Mouse (Mus musculus): ENCODE results near the gene Stambpl1. TPM values are rescaled to one million over a fixed set of nuclear protein-coding genes. Genes with fewer than 3 reads are reported as not detected.

Gene Stambpl1
- 10 to 100 TPM; 22.5 to 23.4 TPM for total RNA-seq (2021)
- long read RNA-seq, experiment 1, transcript Stambpl1-201 (11 exons, 2,024 nt): major isoform, 18 of 31 reads
- long read RNA-seq, experiment 1, partial matches to known transcripts: 0 of 31 reads
- long read RNA-seq, experiment 1, other reads (novel, unspliced or antisense): 13 of 31 reads
- long read RNA-seq, experiment 2, transcript Stambpl1-201 (11 exons, 2,024 nt): major isoform, 15 of 27 reads
- long read RNA-seq, experiment 2, partial matches to known transcripts: 0 of 27 reads
- long read RNA-seq, experiment 2, other reads (novel, unspliced or antisense): 12 of 27 reads

DNA sequence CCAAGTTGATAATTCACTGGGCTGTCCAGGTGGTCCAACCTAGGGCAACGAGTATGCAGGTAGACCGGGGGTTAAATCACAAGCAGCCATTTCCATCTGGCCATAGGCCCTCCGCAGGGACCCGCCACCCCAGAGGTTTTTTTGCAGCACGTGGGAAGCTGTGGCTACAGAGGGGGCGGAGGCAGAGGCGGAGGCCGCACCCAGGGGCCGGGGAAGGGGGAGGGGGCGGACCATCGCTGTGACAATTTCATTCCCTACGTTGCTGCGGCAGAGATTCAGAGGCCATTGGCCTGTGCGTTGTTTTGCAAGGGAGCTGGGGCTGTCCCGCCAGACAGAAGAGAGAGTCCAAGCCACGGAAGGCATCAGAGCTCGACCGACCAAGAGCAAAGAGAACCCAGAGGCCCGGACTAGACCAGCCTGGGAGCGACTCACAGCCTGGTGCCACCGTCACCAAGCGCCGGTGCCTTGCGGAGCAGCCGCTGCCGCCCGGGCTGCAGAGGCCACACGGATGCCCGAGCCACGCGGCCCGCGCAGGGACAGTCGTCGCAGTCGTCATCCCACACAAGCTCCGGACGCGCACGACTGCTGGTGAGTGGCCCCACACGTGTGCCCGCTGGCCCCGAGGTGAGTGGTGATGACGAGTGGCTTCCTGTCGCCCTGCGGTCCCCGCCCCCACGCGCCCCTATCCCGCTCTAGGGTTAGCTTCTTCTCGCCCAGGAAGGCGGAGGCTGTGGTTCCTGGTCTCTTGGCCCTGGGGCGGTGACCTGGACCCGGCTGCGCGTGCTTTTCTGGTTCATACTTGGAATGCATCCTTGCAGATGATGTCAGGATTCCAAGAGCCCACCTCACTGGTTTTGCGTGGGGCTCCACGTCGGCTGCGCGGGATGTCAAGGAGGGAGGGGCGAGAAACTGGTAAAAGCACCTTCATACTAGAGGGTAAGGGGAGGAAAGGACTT lies at the start of gene Stambpl1:
Stambpl1 (plus strand) TSS at position 222 of the 956 bp plus-strand sequence.
- peak; percentile 61 to 72 for DNase-seq (ENCODE audit: low spot score in 2 of 2)

DNA sequence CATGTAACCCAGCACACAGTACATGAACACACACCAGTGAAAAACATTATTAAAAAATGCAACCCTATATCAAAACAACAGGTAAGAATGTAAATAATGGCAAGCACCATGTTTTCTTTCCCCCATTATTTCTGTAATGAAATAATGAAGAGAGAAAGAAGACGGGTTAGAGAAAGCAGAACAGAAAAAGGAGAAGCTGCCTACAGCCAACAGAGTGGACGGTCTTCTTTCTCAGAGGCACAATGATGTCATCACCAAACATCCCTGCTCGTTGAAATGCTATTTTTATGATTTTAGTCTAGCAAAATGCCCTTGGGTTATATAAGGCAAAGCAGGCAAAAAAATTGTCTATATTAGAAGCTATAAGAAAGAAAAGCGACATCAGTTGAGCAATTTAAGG lies 43.6 kb upstream of the Stambpl1 start:
- DNase-seq (ENCODE audit: low spot score in 2 of 2): no peak

DNA sequence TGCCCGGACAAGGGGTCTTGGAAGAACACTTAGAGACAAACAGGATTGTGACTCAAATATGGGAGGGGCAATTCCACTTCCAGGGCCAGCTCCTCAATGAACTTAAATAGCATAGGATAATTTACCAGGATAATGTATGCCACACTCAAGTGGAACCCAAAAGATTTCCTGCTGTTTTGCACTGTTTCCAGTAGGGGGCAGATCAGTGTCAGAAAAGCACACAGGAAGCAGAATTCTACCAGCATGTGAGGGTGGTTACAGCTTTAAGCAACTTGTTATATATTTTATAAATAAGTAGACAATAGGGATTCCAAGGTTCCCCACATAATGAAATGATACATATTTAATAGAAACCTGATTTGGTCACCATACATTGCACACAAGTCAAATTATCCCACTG lies 40.1 kb upstream of the Stambpl1 start:
- peak in 1 of 2 experiments; percentile 3 for DNase-seq (ENCODE audit: low spot score in 2 of 2)

DNA sequence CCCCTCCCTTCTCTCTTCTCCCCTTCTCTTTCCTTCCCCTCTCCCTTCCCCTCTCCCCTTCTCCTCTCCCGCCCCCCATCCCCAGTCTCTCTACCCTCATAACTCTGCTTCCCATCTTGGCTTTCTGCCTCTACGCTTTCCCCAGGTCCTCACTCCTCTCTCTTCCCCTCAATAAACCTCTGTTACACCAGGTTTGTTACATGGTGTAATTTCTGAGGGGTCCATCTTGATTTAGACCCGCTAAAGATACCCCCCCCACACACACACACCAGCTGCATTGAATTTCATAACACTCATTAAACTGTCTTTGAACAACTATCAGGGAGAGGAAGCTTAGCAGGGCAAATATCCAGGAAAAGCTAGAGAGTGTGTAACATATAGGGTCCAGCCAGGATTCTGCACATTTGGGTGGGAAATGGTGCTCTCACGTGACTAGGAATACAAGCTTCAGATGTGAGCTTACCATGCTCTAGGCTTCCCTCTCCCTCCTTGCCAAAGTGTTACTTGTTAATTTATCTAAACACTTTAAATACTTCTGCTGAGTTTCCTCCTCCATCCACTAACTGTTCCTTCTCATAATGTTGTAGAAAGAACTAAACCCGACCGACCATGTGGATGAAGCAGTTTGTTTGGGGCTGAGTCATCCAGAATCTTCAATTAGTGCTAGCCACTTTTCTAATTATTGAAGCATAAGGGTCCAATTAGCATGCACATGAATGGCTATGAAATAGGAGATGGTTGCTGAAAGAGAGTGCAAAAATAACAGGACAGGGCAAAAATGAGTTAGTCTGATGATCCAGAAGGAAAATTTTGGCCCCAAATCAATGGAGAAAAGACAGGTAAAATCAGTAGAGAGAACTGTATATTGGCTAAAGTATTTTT lies 38.5 kb upstream of the Stambpl1 start:
- no peak for DNase-seq (ENCODE audit: low spot score in 2 of 2)

DNA sequence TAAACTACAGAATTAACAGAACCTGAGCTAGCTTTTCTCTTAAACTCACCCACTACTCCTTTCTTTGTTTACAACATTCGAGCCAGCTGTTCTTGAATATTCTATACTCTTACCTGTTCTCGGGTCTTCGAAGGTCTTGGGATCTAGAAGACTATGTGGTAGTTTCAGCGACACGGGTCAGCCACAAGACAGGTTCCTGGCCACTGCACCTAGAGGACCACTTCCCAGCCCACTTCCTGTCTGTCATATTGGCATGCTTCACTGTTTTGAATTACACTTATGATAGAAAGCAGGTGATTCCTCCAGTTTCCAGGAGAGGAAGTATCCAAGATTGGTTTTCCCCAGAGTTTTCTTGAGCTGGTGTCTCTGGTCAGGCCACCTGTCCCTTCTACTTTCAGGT lies 29.3 kb upstream of the Stambpl1 start:
- DNase-seq (ENCODE audit: low spot score in 2 of 2): no peak

DNA sequence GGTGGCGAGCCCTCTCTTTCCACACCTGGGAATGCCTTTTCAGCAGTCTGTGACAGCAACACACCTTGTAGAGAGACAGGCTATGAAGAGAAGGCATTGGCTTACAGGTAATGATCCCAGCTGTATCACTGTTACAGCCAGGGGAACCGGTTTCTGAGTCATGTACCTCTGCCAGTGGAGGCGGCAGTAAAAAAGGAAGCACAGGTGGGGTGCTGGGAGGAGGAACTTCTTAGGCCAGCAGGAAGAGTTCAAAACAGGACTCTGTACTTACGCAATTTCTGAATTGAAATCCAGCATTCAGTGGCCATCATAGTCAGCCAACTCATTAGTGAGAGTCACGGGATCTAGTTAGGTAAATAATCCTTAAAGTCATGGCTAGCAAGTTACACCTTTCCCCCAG lies 26.1 kb upstream of the Stambpl1 start, which contains the start of gene Ankrd22:
Ankrd22 (minus strand) TSS at position 163 of the 400 bp plus-strand sequence.
- no peak for DNase-seq (ENCODE audit: low spot score in 2 of 2)

DNA sequence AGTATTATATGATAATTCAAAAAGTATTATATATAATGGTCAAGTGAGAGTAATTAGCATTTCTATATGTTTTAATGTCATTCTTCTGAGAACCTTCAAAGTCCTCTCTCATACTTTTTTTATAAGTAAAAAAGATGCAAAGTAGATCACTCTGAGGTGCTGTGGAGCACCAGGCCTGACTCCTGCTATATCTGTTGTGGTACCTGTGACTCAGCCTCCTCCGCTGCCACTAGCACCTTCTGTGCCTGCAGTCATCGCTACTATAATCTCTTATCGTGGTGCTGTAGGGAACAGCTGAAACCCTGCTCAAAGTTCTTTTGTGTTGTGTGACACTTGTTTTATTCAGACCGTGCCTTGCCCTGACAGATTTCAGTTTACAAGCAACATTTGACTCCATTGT lies 25.6 kb upstream of the Stambpl1 start:
- DNase-seq (ENCODE audit: low spot score in 2 of 2): no peak

DNA sequence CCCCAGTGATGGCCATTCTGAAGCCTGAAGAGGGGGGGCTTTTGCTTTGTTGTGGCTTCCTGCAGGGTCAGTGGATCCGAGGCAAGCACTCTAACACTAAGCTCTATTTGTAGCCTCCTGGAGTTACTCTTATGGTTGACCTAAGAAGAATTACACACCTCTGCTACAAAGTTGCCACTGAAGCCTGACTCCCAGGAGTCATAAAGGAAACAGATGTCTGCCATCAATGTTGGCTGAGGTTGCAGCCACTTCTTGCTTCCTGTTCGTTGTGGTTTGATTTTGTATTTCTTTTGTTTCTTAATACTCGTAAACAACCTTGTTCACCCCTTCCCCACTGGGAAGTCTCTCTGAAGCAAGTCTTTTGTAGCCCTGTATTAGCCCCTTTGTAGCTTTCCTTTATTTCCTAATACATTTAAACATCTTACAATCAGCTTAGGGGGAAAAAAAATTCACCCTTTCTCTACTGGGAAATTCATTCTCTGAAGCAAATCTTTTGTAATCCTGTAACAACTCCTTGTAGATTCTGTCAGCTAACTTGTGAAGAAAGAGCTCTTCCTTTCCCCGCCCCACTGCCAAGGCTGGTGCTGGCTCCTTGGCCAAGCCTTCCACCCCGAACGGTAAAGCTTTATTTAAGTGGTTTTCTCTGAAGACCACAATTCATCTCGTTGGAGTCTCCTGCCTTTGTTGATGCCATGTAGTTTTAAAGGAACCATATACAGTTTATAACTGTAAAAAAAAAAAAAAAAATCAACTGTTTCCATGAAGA lies 23.9 kb upstream of the Stambpl1 start:
- no peak for DNase-seq (ENCODE audit: low spot score in 2 of 2)

DNA sequence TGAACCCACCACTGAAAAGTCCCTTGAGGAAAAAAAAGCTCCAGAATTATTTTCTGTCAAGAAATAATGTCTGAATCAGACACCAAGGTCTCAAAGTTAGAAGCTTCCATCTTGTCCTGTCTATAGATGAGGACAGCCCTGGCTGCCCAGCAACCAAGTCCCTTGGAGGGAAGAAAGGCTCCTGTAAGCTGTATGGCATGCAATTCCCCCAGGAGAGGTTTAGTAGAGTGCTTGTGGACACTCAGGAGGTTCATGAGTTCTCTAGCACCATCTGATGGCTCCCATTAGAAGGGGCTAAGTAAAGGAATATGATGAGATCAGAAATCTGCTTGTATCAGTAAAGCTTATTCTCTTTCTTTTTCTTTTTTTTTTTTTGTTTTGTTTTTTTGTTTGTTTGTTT lies 22.9 kb upstream of the Stambpl1 start:
- no peak for DNase-seq (ENCODE audit: low spot score in 2 of 2)

DNA sequence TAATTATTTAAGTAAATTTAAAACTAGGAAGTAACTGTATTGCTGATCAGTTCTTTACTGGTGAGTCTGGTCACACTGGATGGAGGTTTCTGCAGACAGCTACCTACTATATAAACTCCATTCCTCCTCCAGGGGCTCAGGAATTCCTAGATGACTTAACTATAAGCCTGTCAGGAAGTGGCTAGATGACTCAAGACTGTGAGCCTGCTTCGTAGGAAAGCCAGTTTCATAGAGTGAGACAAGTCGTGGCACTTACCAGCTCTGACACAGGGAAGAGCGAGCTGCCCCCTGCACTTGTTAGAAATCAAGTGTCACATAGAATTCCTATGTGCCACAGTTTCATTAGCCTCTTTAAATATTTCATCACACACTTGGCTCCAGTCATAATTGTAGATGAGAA lies 20.9 kb upstream of the Stambpl1 start:
- no peak for DNase-seq (ENCODE audit: low spot score in 2 of 2)

DNA sequence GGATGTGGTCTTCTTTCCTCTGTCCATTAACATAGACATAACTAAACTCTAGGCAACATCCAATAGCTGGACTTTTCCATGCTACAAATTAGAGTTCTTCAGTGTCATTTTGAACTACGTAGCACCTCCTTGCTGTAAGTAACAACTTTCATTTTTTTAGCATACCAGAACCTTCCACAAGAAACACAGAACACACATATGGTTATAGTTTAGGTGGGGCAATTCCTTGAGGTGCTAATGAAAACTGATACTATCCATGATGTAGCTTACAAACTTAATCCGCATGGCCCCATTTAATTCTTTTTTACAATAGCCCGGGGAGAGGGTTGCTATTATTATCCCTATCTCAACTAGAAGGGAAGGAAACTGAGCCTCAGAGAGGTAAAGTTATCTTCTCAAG lies 18.0 kb upstream of the Stambpl1 start:
- DNase-seq (ENCODE audit: low spot score in 2 of 2): no peak

DNA sequence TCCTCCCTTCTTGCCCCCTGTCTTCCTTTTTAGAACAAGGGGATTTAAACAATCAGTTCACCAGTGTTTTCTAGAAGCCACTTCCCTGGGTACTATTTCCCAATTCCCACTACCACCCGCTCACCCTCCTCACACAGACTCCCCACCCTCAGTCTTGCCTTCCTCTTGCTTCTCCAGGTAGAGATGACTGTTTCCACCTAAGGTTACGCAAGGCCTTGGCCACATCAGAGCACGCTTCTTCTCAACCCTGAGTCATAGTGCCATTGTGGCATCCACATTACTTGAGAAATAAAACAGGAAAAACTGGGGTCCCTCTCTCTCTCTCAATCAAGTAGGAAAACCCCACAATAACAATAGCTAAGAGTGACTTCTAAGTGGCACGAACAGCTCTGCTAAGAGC lies 12.9 kb upstream of the Stambpl1 start:
- no peak for DNase-seq (ENCODE audit: low spot score in 2 of 2)

DNA sequence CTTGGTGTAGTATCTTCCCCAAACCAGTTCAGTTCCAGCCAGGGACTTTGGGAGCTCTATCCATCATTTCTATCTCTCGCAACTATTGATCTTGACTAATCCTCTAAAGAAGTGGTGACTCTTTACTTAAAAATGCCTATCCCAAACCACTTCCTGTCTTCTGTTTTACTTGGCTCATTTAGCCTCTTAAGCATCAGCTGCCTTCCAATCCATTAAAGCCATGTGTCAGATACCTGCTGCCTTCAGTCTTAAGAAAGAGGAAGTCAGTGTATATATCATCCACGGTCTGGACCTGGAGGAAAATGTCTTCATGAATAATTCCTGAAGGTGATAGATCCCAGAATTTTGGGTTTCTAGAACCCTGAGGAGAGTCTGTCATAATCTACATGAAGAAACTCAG lies 11.7 kb upstream of the Stambpl1 start:
- no peak for DNase-seq (ENCODE audit: low spot score in 2 of 2)

DNA sequence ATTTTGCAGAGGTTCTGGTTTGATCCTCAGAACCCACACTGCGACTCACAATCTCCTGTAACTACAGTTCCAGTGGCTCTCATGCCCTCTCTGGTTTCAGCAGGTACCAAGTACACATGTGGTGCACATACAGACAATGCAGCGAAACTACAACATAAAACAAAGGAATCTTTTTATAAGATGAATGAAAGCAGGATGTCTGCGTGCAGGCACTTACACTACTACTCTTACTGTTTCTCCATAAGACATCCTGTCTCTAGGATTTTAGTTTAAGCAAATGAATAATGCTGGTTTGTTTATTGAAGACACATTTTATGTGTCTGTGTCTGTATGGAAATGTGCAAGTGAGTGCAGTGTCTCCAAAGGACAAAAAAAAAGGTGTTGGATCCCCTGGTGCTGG lies 10.8 kb upstream of the Stambpl1 start:
- no peak for DNase-seq (ENCODE audit: low spot score in 2 of 2)

DNA sequence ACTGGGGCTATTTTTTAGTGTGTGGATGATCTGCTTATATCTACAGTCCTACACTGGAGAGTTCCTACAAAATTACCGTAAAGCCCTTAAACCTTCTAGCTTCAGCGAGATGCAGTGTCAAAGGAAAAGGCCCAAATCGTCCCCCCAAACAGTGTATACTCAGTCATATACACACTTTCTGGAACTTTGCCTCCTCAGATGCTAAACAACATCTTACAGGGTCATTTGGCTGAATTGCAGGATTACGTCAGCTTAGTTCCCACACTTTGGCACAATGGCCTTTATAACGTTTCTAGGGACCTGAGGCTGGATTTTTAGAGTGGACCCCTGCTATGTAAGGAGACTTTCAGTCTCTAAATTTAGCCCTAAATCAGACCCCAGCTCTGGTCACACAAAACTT lies 9.5 kb upstream of the Stambpl1 start:
- DNase-seq (ENCODE audit: low spot score in 2 of 2): no peak

DNA sequence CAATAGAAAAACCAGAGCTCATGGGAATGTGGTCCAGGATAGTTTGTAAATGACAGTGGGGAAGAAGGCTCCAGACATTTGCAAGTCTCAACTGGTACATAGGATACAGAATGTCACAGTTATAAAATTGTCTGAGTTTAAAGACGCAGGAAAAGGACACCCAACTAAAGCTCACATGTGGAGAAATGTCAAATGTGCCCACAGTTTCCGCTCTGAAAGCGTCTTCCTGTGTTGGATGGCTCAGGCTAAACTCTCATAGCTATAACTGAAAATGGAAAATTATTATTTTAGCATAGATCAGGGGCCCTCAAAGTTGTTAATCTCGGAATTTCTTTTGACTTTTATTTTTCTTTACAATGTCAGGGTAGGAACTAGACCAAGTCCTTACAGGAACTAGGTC lies 5.2 kb upstream of the Stambpl1 start:
- no peak for DNase-seq (ENCODE audit: low spot score in 2 of 2)

DNA sequence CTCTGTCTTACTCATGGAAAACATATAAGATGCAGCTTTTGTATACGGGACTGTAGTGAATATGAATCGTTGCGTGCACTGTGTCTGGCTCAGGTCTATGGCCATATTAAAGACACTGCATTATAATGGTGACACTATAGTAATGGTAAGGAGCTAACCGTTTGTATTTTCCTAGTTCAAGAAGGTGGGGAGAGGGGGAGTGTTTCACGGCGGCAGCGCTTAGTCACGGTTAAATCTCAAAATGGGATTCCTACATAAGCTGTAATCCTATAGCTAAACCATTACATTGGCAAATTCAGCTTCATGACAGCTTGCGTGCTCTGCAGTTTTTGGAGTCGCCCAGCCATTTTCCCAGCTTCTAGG lies 403 bp upstream of the Stambpl1 start:
- peak in 1 of 2 experiments; percentile 7 for DNase-seq (ENCODE audit: low spot score in 2 of 2)

DNA sequence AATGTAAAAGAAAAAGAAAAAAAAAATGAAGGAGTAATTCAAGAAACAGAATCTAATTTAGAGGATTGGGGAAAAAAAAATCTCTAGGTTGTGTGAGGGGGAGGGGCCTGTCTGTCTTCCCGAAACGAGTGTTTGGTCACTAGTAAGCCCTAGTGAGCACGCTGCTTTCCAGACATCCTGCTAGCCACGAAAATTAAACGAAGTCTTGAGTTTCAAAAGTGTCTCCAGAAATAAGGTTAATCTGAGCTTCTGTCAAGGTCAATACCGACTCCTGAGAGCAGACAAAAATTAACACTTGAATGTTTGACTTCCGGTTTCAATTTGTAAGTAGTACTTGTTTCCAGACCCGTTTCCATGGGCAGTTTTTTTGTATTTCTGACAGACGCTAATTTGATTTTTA lies 1.1 kb downstream of the Stambpl1 start:
- DNase-seq (ENCODE audit: low spot score in 2 of 2): peak; percentile 18 to 32

DNA sequence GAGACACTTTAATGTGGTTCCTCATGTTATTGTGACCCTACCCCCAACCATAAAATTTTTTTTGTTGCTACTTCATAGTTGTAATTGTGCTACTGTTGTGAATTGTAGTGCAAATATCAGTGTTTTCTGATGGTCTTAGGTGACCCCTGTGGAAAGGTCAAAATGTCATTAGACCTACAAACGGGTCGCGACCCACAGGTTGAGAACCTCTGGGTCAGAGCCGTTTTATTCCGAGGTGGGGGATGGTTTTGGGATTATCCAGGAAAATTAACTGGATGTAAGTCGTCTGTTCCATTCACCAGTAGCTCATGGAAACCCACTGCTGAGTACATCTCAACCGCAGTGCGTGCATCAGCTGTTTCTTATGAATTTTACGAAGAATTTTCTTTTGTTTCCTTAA lies 1.7 kb downstream of the Stambpl1 start:
- DNase-seq (ENCODE audit: low spot score in 2 of 2): no peak

DNA sequence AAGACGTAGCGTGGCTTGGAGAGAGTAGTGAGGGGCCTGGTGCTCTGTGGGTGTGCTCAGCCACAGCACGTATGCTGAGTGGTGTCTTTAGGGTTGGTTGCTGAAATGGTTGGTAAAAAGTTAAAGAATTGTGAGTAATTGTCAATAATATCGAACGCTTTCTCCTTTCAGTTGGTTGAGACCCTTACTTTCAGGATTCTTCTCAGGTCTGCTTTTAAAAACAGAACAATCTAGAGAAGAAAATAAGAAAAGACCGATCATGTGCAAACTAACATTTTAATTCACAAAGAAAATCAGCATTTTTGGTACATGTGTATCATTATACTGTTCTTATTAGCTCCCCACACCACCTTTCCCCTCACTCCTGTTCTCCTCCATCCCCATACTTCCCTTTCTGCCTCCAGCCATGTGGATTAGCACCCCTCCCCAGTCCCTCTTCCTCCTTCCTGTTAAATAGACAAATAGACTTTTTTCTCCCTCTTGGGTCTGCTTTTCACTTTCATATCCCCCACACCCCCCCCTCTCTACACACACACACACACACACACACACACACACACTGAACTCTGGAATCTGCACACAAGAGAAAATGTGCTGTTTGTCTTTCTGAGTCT lies 2.2 kb downstream of the Stambpl1 start:
- DNase-seq (ENCODE audit: low spot score in 2 of 2): no peak

All from left cerebral cortex, adult 18-20 months (tissue).